Mouse (Mus musculus) v-Abl transformed pro-B cells (cell line): ENCODE data around the gene Sema3e.

Experiments used
- in situ Hi-C, 2 experiments: fragments of 400-800 bp; cut with MboI; formaldehyde crosslinking; loops; one replicate each; pipeline ENCODE4 v1.15.1; 2025; ENCODE audit not compliant: unreplicated experiment in 2 of 2

Gene Sema3e

GRCm38 (mm10) chr5:14195172-14195819 lies 170.2 kb downstream of the Sema3e start:
- in situ Hi-C loops: no loop called here

GRCm38 (mm10) chr5:14198344-14199040 lies 173.4 kb downstream of the Sema3e start:
- in situ Hi-C loops: no loop called here

GRCm38 (mm10) chr5:14206794-14207193 lies 181.7 kb downstream of the Sema3e start:
- in situ Hi-C loops: no loop called here

GRCm38 (mm10) chr5:14209962-14210361 lies 184.9 kb downstream of the Sema3e start:
- in situ Hi-C loops: no loop called here

GRCm38 (mm10) chr5:14216211-14216610 lies 191.1 kb downstream of the Sema3e start:
- in situ Hi-C loops: no loop called here

GRCm38 (mm10) chr5:14218677-14219076 lies 193.6 kb downstream of the Sema3e start:
- in situ Hi-C loops: no loop called here

- in situ Hi-C loops: no loop called here
These were observed 199.4 kb downstream of the Sema3e start for GRCm38 (mm10) chr5:14224509-14224908.

- in situ Hi-C loops: loop anchor here in 1 of 2 experiments (25.0 kb wide), 1 partner anchor 1669 kb away; no protein-coding TSS in a partner anchor
These were observed 206.0 kb downstream of the Sema3e start for GRCm38 (mm10) chr5:14231027-14231426.

- in situ Hi-C loops: no loop called here
These were observed 227.5 kb downstream of the Sema3e start for GRCm38 (mm10) chr5:14252583-14252982.

GRCm38 (mm10) chr5:14253328-14253727 lies 228.3 kb downstream of the Sema3e start:
- in situ Hi-C loops: no loop called here

GRCm38 (mm10) chr5:14260156-14260555 lies 235.1 kb downstream of the Sema3e start:
- in situ Hi-C loops: no loop called here

- in situ Hi-C loops: no loop called here
These were observed 242.3 kb downstream of the Sema3e start for GRCm38 (mm10) chr5:14267400-14267799.
